Mouse (Mus musculus) CH12F3 (cell line): Measurements from ENCODE around the gene Apon.
"Not testable (repeated sequence)": the region's sequence is repeated elsewhere in the genome, so short reads cannot be mapped to it uniquely, and the experiment has no call there.

Experiments
- in situ Hi-C: fragments of 300-500 bp; cut with MboI; formaldehyde crosslinking; loops from 2 replicates; pipeline ENCODE4 v1.14.3; 2020; ENCODE audit warnings: low sequenced_read_pairs

Gene Apon

DNA sequence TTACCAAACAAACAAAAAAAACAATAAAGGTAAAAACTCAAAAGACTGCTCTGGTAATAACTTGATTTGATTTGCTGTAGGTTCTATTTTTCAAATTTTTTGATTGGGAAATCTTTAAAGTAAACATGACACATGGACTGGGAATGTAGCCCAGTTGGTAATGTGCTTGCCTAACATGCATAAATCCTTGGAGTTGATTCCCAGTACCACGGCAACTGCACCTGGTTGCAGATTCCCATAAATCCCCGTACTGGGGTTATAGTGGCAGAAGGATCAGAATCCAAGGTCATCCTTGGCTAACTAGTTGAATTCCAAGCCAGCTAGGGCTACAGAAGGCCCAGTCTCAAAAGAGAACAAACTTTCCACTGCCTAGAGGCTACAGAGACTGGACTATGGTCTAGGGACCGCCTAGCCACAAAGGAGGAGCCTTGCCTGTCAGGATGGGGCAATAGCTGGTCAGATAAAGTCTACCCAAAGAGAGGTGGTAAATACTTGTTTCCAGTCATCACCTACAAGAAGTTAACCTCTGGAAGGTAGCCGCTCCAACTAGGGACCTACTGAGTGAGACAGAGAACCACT, at the start of gene Apon:
Apon (plus strand) TSS at position 420 of the 579 bp plus-strand sequence.
- in situ Hi-C loops: no loop called here

DNA sequence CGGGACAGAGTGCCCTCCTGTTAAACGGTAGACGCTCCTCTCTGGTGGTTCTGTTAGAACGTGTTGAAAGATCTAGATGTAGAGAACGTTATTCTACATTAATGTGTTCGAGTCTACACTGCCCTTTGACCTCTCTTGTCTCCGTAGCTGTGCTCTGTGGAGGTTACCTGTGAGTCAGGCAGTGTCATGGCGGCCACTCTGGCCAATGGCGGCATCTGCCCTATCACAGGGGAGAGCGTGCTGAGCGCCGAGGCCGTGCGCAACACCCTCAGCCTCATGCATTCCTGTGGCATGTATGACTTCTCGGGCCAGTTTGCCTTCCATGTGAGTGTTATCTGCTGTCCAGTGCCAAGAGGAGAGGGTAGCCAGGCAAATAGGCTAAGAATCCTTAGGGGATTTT, 49.0 kb upstream of the Apon start:
- in situ Hi-C loops: no loop called here

DNA sequence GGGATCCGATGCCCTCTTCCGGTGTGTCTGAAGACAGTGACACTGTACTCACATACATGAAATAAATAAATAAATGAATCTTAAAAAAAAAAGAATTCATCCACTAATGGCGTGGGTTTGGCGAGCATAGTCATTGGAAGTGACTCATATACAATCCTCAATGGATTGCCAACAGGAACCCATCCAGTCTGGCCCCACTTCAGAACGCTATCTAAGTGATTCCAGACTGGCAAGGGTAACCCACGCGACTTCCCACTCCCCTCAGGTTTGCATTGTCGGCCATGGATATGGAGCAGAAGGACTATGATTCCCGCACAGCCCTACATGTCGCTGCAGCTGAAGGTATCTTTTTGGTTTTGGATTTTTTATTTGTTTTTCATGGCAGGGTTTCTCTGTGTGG, 45.6 kb upstream of the Apon start:
- in situ Hi-C loops: no loop called here

DNA sequence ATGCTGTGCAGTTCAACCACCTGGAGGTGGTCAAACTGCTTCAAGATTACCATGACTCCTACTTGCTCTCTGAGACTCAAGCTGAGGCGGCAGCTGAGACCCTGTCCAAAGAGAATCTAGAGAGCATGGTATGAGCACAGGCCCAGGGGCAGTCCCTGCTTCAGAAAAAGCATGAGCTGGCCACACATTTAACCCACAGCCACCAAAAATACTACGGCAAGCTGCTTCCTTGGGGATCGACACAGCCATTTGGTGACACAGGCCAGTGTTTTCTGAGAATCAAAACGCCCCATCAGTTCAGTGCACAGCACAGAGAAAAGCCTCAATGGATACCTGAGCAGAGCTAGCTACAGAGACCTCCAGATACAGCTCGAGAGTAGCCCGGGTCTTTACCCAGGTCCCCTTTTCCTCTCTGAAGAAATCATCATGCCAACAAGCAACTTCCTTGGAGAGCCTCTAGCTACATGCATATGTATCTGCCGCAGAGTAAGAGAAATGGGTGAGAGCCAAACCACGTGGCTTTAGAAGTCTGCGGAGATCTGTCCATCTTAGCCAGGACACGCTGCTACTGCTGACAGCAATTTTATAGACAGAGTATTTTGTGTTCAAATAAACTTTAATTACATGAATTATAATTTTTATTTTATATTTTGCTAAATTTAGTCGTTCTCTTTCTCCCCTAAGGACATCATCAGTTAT, 44.4 kb upstream of the Apon start:
- in situ Hi-C loops: no loop called here

DNA sequence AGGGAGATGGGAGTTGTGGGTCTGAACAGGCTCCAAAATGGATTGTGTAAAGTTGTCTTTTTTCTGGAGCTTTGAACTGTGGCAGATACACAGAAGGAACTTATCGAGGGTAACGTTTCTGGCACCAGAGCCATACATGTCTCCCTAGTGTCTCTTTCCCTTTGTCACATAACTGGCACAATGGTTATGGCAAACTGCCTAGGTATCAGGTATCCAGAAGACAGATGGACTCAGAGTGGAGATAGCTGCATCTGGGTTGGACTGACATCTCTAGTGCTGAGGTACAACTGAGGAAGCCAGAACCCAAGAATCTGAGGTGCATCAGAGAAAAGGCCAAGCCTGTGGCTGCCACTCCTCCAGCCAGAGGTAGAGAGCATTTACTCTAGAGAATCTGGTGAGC, 43.8 kb upstream of the Apon start:
- in situ Hi-C loops: no loop called here

DNA sequence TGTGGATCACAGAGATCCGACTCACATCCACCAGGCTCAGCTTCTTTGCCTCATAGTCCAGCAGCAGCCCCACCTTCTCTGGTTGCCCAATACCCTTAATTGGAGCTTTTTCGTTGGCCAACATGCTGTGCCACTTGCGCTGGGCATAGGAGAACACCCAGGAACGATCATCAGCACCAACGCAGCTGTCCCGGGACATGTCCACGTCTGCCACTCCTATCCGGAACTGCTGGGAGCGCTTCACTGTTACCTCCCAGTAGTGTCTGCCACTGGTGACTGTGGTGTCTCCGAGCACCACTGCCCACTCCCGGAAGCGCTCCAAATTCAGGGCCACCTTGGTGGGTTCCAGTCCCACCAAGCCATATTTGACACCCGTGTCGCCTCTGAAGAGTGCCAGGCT, 42.9 kb upstream of the Apon start:
- in situ Hi-C loops: no loop called here

DNA sequence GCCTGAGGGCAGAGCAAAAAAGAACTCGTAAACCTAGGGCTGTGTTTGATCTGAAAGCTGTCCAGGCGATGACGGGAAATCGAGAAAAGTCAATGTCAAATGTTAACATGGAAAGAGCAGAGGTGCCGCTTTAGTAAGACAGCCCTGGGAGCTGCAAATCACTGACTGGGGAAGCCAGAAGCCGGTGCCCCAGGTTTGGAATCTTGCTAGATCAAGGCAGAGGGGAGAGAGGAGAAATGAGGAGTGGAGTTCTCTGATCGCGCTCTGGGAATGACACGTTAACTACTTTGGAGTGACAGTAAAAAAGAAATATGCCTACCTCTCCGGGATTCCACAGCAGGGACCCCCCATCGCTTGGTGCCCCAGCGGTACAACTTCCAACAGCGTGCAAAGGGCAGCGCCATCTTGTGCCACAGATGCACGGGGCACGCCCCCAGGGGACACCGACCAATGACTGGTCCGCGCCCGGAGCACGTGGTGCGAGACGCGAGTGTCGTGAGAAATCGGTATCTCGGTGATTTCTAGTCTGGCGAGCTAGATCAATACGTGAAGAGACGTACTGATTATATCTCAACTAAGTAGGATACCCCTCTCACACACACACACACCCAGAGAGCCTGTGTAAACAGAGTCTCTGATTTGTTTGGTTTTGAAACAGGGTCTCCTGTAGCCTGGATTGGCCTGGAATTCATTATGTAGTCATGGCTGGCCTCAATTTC, 42.3 kb upstream of the Apon start, which contains the start of gene Spryd4:
Spryd4 (minus strand) TSS at position 418 of the 719 bp plus-strand sequence.
- in situ Hi-C loops: no loop called here

DNA sequence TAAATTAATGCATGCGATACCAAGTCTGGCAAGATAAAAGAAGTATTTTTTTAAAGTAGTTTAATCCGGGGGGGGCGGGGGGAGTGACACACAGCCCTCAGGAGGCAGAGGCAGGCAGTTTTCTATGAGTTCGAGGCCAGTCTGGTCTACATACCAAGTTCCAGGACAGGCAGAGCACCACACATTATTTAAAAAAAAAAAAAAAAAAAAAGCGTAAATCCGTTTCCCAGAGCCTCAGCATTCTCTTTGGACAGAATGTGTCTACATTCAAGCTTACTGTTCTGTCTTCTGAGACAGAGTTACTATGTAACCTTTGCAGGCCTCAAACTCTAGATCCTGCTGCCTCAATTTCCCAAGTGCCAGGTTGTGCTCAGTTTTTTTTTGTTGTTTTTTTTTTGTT, 41.7 kb upstream of the Apon start:
- in situ Hi-C loops: no loop called here

DNA sequence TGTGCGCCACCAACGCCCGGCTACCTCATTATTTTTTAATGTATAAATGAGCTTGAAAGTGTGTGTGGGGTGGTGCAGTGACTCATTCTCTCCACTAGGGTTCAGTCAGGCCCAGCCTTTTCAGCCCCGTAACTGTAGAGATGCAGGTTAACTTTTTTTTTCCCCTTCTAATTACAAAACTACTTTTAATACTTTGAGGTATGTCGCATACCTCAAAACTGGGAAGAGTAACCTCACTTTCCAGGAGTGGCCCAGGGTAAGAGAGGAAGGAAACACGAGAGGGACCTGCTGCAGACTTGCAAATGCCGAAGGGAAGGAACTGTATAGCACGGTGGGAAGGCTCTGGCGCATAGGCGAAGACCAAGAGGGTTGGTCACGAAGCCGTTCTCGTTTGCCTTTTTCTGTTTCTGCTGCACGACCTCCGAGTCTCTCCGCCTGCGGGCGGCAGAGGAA, 41.0 kb upstream of the Apon start:
- in situ Hi-C loops: no loop called here

DNA sequence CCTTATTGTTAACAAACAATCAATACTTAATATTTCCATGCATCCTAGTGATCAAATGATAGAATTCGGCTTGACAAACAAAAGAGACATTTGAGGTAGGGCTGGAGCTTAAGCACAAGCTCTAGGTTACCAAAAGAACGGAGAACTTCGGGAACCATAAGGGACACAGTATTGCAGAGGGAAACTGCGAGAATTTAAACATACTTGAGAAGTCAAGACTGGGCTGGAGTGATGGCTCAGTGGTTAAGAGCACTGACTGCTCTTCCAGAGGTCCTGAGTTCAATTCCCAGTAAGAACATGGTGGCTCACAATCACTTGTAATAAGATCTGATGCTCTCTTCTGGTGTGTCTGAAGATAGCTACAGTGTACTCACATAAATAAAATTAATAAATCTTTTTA, 39.8 kb upstream of the Apon start:
- in situ Hi-C loops: not testable (repeated sequence)

DNA sequence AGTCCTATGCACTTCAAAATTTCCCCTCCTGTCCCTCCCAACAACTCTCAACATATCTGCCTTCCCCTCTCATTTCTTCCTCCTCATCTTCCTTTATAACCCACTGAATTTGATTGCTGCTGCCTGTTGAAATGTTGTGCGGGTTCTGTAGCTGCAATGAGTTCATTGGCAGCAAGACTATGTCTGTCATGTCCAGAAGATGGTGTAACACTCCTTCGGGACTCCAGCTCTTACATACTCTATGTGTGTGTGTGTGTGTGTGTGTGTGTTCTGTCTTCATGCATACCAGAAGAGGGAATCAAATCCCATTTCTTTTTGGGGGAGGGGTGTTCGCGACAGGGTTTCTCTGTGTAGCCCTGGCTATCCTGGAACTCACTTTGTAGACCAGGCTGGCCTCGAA, 38.9 kb upstream of the Apon start:
- in situ Hi-C loops: no loop called here

DNA sequence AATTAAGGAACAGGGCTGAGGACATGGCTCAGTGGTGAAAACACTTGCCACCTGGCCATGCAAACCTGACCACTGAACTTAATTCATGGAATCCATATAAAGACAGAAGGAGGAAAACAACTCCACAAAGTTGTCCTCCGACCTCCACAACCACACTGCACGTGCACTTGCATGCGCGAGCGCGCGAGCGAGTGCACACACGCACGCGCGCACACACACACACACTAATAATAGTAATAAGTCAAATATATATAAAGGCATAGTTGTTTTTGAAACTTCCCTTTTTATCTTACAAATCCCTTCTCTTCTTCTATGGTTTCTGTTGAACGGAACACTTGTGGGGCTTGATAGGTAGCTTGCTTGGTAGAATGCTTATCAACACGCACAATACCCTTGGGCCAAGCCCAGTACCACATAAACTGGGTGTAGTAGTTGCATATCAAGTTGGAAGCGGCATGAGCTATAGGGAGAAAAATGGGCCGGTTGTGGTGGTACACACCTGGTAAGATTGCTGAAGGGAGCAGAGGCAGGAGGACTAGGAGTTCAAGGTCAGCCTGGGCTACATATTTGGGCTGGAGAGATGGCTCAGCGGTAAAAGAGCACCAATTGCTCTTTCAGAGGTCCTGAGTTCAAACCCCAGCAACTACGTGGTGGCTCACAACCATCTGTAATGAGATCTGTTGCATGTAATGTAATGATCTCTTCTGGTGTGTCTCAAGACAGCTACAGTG, 35.3 kb upstream of the Apon start:
- in situ Hi-C loops: no loop called here

DNA sequence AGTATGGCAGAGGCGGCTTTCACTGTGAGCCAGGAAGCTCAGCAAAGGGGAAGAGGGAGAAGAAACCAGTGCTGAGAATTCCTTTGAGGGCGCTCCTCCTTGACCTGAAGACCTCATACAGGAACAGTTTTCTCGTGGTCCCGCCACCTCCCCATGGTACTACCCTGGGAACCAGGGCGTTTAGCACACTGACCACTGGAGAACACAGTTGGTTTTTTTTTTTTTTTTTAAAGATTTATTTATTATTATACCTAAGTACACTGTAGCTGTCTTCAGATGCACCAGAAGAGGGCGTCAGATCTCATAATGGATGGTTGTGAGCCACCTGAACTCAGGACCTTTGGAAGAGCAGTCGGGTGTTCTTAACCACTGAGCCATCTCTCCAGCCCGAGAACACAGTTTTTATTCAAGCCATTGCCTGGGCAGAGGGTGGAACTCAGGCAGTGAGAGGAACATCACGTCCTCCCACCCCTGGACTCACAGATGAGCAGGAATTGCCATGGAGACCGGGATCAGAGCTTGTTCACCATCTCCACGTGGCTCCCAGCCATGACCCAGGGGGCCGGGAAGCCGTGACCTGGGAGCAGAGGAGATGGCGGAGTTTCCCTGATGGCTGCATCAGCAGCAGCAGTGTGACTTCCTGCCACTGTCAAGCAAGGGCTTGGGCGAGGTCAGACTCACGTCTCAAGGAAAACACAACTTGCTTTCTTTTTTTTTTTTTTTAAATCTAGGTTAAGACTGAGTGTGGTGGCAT, 32.2 kb upstream of the Apon start:
- in situ Hi-C loops: no loop called here

DNA sequence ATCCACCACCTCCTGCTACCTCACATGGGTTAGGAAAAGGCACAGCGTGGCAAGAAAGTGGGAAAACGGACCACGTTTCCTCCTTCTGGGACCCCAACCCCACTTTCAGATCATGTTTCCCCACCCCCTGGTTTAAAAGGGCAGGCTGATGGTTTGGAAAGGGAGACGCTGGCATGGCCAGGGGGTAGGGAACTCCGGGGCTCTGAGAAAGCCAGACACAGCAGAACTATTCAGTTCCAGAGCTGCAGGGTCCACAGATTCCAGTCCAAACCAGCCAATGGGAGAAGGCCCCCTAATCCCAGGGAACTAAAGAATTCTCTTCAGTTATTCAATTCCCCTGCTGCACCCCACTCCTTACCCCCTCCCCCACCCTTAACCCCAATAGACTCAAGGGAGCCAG, 28.8 kb upstream of the Apon start:
- in situ Hi-C loops: no loop called here

DNA sequence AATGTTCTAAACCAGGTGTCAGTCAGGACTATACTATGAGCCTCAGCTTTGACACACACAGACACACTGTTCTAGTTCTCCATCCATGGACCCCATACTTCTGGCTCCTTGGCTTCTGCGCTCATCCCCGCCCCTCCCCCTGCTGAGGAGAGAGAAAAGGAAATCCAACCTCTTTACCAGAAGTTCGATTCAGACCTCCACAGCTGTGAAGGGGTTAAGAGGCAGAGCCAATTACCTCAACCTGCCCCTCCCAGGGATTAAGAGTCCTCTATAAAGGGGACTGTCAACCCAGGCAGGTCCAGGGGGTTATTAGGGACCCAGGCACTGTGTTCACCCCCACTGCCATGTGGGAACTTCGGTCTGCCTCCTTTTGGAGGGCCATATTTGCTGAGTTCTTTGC, 28.4 kb upstream of the Apon start, which contains the start of gene Mip:
Mip (plus strand) TSS at position 301 of the 400 bp plus-strand sequence.
- in situ Hi-C loops: no loop called here

DNA sequence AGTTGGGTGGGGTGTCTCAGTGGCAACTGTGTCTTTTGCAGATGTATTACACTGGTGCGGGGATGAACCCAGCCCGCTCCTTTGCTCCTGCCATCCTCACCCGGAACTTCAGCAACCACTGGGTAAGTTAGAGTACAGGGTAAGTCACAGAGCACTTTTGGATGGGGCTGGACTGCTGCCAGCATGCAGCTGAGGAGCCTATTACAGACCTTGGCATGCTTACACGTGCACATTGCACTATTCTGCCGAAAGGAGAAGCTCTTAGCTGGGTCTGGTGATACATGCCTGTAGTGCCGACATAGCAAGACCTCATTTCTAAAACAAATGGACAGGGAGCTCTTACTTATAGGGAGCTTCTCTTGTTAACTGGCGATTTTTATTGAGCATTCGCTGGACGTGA, 26.3 kb upstream of the Apon start:
- in situ Hi-C loops: no loop called here

DNA sequence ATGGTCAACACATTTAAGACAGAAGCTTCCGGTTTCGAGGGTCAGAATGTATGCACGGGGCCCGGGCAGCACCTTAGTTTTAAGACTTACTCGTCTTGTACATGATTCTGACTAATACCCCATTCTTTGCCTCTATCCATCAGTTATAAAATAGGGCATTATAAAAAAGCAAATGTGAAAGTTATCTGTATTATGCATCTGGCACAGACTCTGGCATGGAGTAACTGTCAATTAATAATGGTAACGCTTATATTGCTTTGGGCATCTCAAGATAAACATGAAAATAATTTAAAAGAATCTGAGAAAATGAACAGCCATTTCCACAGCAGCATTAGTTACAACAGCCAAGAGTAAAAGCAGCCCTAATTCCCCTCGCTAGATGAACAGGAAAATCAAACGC, 25.9 kb upstream of the Apon start:
- in situ Hi-C loops: no loop called here

DNA sequence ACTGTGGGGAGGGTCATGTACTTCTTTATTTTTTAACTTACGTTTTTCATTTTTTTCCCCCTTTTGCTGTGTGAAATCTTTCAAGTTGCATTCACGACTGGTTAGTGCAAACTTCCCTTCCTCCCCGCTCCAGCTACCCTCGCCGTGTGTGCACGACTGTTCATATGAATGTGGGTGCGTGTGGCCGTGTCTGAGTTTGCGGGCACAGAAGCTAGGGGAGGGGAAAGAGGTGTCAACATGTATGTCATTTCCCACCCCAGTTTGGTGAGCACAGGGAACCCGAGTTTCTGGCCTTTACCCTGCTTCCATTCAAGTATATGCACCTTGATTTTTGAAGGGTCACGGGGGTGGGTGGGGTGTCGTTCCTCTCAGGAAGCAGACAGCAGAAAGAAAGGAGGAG, 23.3 kb upstream of the Apon start:
- in situ Hi-C loops: no loop called here

DNA sequence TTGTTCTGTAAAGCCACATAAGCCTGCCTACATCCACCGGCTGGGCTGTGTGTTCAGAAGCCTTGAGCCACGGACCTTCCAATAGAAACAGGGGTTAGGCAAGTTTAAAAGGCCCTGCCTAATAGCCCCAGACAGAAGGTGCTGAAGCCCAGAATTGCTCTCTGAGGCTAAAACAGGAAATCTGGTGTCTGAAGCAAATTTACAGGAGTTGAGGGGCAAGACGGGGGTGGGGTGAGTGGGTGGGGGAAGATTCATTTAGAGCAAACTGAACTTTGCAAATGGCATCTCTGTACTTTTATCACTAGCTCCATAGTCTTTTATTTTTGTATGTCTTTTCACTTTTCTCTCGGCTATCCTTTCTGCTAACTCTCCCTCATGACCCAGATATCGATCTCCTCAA, 22.8 kb upstream of the Apon start:
- in situ Hi-C loops: no loop called here

DNA sequence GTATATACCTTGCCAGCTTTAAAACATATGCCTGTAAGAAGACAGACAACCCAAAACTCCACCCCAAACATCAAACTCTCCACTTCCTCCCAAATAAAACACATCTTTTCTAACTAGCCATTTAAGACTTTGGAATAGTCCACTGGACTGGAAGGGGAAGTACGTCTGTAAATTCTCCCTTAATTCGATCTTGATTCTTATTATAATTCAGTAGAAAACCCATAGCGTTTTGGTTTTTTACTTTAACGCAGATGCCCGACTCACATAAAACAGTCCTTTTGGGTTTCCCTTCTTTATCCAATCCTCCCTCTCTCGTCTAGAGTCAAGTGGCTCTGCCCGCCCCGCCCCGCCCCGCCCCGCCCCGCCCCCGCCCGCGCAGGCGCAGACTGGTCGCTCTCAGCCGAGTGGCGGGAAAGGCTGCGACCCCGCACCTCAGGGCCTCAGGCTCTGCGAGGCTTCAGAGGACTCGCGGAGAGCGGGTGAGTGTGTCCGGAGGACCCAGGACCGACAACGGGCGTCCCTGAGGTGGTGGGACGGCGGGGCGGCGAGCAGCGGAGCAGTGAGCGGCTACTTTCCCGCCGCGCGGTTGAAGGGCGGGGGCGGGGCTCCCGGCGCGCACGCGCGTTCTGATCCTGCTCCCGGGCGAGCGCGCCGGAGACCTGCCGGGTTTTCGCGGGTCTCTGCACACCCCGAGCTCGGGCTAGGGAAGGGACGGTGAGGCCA, 22.0 kb upstream of the Apon start, which contains the start of gene Timeless:
Timeless (plus strand) TSS at position 369 of the 723 bp plus-strand sequence.
- in situ Hi-C loops: no loop called here
